Mouse (Mus musculus): ENCODE measurements at regions not wholly inside any gene's neighbourhood (a gene's known extent, or its start where the extent isn't known, plus 50 kb on each side); places are given as distances from the start of the nearest gene placed in this dataset.

- no peak for DNase-seq
Measured at GRCm38 (mm10) chr12:32757441-32758119, 61.8 kb upstream of the Nampt start.

GRCm38 (mm10) chr12:32758150-32758549 is 61.2 kb upstream of the Nampt start:
- no peak for DNase-seq

DNA sequence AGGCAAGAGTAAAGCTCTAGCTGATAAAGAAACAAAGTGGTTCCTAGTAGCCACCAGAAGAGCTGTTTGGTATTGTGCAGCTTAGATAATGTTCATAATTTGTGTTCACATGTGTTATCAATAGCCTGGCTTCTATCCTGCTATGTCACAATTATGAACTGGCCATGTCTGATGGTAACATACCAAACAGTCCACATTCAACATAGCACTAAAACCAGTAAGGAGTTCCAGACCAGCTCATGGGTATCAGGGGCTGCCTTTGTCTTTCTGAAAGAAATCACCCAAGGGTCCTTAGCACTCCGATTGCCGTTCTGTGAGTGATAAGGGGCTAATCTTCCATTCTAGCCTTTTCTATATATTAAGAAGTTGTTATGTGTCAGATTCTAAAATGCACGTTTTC is 58.7 kb upstream of the Nampt start:
- DNase-seq: no peak

DNA sequence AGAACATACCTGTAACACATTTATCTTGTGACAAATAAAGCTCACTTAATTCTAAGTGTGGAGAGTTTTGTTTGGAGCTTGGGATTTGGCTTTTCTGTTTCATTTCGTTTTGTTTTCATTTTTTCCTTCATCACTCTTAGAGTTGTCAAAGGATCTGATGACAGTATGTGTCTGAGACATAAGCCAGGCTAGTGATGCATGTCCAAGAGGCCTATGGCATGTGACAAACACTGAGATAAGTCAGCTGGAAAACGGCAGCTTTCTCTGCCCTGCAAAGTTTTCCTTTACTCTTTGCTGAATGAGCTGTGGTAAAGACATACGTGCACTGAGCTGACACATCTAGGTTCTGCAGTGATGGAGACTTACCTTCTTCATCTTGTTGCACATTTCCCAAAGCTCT is 58.3 kb upstream of the Nampt start:
- no peak for DNase-seq

GRCm38 (mm10) chr12:32764271-32764670 is 55.1 kb upstream of the Nampt start:
- no peak for DNase-seq

- no peak for DNase-seq
Measured at GRCm38 (mm10) chr12:32764747-32765146, 54.6 kb upstream of the Nampt start.

DNA sequence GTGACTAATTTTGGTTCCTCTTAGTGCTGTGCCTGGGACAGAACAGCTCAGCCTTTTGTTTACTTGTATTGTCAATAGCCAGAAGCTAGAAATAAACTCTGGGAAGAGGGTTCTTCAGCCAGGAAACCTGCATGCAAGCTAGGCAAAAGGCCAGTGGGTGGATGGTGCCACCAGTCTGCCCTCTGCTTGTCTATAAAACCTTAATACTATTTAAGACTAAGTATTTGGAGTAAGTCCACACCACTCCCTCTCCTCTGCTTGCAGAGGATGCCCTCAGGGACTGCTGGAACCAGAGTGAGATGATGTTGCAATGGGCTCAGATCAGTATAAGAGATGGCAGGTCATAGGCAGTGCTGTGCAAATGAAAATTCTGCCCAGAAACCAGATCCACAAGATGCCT is 53.5 kb upstream of the Nampt start:
- DNase-seq: no peak

- DNase-seq: no peak
Measured at GRCm38 (mm10) chr12:32766575-32766974, 52.8 kb upstream of the Nampt start.

- no peak for DNase-seq
Measured at GRCm38 (mm10) chr12:32767206-32768081, 51.9 kb upstream of the Nampt start.

GRCm38 (mm10) chr12:32768082-32768743 is 51.1 kb upstream of the Nampt start:
- DNase-seq: peak; percentile 58 to 72

- DNase-seq: peak in 1 of 2 experiments; percentile 6
Measured at GRCm38 (mm10) chr12:32768744-32769535, 50.4 kb upstream of the Nampt start.
